Mouse (Mus musculus): ENCODE results near the gene U2af2.
A peak's percentile ranks its signal among the peaks of the same experiment; 100 is the strongest.

- TF ChIP-seq POLR2A (IDR thresholded peaks at IDR 0.05; ENCODE audit: extremely low read depth, insufficient read depth, low read length) = no peak
- TF ChIP-seq CTCF (IDR thresholded peaks at IDR 0.05; ENCODE audit: low read depth, low read length) = peak; percentile 85
Measured at GRCm38 (mm10) chr7:5125549-5126406, 63.8 kb downstream of the U2af2 start, which contains the start of gene Rasl2-9.
